Mouse (Mus musculus): ENCODE results near the gene Jph2.

GRCm38 (mm10) chr2:163303037-163303436 lies 94.8 kb downstream of the Jph2 start:
- TF ChIP-seq CTCF (IDR thresholded peaks at IDR 0.05; ENCODE audit: low read depth) (no peak), EP300 (IDR thresholded peaks at IDR 0.05; ENCODE audit: low read depth) (no peak)

Data from heart, postnatal 0 days (tissue).